Mouse (Mus musculus) inflammation-experienced regulatory T-cells, adult 6 months (primary cell): ENCODE results near the gene Zfp335. TPM values are rescaled to one million over a fixed set of nuclear protein-coding genes. Genes with fewer than 3 reads are reported as not detected.
"Not testable (repeated sequence)": the region's sequence is repeated elsewhere in the genome, so short reads cannot be mapped to it uniquely, and the experiment has no call there.

Experiments used
- ATAC-seq: one replicate; pipeline ENCODE4 v1.8.0; 2017
- polyA plus RNA-seq, 3 experiments: library from polyadenylated mRNA; unstranded; fragments of 100-300 nt; shearing (Covaris generic); gene quantifications; one replicate each; pipeline ENCODE4 v1.2.1; 2017

Gene Zfp335
- polyA plus RNA-seq, 3 experiments from 2014 or later: 6.2 to 7.4 (median 6.8) TPM

- ATAC-seq: no peak
These were observed 18.8 kb downstream of the Zfp335 start for GRCm38 (mm10) chr2:164892696-164893216.

- ATAC-seq: no peak
These were observed 19.5 kb downstream of the Zfp335 start for GRCm38 (mm10) chr2:164891908-164892695.

DNA sequence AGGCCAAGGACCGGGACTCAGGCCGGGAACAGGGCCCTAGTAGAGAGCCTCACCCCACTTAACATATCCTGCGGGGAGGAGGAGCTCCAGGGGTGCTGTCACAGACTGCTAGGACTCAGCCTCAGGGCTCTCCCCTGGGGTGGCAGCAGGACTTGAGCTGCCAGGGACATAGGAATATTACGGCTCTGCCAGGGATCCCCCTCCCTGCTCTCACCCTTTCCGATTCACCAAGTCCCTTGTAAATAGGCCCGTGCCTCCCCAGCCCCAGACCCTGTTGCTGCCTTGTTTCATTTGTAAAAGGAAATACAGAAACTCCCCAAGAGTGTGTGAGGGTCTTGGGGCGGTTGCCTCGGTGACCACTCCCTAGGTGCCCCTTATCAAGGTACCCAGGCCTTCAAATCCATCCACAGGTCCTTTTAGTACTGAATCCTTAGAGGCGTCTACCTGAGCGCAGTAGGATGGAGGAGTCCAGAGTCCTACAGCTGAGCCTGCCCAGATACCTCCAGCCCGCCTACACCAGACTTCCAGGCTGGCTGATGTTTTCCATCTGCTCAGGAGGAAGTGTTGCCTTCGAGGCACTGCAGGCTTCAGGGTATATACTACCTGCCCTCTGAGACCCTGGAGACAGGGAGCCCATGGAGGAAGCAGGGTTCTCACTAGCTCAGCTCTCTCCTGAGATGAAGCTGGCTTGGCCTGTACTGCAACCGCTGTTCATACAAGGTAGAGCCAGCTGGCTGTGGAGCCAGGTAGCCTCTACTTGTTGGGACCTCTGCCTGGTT, 20.3 kb downstream of the Zfp335 start:
- ATAC-seq: no peak

DNA sequence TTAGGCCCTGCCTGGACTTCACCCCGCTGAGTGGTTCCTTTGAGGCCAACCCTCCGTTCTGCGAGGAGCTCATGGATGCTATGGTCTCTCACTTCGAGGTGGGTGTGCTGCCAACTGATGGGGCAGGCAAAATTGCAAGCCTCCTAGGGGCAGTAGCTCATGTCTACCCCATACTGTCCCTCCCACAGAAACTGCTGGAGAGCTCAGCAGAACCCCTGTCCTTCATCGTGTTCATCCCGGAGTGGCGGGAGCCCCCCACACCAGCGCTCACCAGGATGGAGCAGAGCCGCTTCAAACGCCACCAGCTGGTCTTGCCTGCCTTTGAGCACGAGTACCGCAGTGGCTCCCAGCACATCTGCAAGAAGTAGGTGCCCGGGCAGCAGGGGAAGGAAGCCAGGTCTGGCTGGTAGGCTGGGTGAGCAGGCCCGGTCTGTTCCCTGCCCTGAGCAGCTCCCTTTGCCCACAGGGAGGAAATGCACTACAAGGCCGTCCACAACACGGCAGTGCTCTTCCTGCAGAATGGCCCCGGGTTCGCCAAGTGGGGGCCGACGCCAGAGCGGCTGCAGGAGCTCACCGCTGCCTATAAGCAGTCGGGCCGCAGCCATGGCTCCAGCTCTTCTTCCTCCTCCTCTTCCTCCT, 21.0 kb downstream of the Zfp335 start:
- ATAC-seq: no peak

- ATAC-seq: no peak
These were observed 21.6 kb downstream of the Zfp335 start for GRCm38 (mm10) chr2:164889960-164890359.

DNA sequence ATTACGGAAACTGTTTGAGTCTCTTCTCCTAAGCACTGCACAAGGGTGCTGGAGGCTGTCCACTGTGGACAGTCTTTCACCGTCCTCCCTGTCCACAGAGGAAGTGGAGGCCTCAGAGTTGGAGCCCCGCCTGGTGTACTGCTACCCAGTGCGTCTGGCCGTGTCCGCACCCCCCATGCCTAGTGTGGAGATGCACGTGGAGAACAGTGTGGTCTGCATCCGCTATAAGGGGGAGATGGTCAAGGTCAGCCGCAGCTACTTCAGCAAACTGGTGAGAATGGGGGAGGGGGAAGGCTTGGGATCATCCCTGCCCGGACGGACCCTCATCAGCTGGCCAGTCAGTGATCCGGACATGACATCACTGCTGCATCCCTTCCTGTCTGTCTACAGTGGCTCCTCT, 22.6 kb downstream of the Zfp335 start:
- no peak for ATAC-seq

- ATAC-seq: no peak
These were observed 24.9 kb downstream of the Zfp335 start for GRCm38 (mm10) chr2:164886617-164887016.

DNA sequence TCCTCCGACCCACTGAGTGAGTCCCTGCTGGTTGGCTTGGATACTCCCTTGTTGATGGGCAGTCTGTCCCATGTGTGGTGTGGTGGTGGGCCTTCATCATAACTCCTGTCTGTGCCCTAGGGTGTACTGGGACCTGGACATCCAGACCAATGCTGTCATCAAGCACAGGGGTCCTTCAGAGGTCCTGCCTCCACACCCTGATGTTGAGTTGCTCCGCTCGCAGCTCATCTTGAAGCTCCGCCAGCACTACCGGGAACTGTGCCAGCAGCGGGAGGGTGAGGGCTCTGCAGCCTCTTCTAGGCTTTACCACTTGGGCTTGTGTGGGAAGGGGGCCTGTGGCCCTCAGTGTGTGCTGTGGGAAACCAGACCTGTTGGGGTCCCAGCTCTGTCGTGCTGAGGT, 25.8 kb downstream of the Zfp335 start:
- ATAC-seq: no peak

DNA sequence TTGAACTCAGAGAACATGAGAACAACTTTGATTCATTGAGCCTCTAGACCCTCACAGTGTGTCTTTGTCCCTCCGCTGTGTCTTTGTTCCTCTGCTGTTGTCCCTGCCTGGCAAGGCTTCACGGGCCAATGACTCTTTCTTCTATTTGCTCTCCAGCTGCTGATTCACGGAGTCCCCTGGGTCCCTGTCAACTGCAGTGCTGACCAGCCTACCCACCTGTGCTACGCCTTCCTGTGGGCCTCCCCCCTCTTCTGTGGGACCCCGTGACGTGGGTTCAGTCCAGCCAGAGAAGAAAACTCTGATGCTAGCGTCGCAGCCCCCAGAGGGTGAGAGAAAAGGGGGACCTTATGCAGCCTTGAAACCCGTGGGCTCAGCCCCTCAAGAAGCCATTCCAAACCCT, 28.9 kb downstream of the Zfp335 start:
- ATAC-seq: no peak

DNA sequence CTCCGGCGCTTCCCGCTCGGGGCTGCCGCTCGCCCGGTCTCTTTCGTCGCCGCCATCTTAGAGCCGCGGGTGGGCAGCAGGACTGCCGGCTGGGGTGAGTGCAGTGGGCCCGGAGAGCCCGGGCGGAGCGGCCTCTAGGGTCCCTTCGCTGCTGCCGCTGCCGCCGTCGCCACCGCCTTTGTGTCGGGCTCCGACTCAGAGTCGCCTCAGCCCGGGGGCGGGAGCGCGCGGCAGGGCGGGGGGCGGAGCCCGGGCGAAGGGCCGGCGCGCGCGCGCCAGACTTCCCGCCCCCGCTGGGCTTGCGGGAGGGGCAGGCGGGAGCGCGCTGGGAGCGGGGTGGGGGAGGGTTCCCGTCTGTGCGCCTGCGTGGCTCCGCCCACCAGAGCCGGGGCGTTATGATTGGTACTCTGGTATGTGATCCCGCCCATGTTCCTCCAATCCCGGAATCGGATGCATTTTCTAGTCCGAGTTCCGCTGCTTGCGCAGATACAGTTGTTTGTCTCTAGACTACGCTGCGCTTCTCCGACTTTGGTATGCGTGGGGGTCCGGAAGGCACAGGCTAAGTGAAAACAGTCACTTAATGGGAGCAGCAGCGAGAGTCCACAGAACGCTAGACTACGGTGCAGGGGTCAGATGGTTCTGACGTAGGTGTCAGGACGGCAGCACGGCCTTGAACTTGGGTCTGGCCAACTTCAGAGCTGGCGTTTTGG, 31.8 kb downstream of the Zfp335 start:
- peak; percentile 91 for ATAC-seq

DNA sequence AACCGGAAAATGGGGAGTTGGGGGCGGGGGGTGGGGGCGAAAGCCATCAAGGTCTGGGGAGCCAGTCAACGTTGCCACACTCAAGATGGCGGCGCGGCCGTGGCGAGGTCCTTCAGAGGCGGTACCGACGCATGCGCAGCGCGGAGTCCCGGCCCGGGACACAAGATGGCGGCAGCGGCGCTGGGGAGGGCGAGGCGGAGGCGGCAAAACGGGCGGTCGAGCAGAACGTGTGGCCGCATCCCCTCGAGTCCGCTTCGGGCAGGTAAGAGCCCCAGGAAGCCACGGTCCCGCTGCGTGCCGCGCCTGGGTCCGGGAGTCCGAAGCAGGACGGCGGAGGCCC, 32.4 kb downstream of the Zfp335 start, which contains the start of gene Pcif1:
TSS of gene Pcif1 (plus strand) at position 77 of the 340 bp plus-strand sequence.
- peak; percentile 56 for ATAC-seq

DNA sequence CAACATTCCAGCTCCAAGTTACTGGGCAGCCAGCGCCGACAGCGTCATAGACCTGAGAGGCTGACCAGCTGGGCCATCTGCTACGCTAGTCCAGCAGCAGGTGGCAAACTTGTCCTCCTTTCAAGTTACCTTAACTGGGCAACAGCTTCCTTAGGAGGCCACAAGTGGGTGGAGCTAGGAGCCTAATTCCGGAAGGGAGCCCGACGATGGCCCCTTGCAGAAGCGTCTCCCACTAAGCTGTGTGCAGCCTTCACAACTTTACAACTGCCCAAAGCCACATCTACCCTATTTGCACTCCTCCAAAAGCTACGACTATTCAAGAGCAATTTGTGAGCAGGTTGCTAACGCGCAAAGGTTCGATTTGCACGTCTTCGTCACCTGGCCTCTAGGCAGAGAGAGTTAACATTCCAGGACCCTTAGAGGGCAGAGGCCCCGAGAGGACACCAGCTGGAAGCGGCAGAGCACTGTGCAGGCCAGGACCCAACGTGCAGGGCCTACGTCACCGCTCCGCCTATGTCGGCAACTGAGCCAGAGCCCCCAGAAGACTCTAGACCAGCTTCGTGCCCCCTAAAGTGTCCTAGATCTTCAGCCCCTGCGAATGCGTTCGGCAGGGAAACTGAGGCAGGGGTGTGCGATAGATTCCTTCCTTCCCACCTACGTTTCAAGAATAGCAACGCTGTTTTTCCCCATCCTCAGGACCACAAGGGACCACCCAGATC, 32.9 kb downstream of the Zfp335 start:
- ATAC-seq: no peak

GRCm38 (mm10) chr2:164877376-164878215, 34.0 kb downstream of the Zfp335 start:
- not testable (repeated sequence) for ATAC-seq

GRCm38 (mm10) chr2:164875648-164876047, 35.9 kb downstream of the Zfp335 start:
- ATAC-seq: not testable (repeated sequence)

GRCm38 (mm10) chr2:164874239-164874769, 37.3 kb downstream of the Zfp335 start:
- no peak for ATAC-seq

DNA sequence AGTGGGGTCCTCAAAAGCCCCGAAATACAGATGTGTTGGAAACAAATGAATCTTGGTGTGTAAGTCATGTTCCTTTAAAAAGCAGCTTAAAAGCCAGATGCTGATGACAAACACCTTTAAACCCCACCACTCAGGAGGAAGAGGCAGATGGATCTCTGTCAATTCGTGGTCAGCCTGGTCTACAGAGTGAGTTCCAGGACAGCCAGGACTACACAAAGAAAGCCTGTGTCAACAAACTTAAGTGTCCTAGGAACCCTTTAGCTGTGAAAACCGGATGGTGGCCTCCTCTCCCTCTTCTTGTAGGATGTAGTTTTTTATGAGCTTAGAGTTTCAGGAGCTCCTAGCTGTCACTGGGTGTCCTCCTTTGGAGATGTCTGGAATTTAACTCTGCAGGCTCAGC, 37.9 kb downstream of the Zfp335 start:
- no peak for ATAC-seq

DNA sequence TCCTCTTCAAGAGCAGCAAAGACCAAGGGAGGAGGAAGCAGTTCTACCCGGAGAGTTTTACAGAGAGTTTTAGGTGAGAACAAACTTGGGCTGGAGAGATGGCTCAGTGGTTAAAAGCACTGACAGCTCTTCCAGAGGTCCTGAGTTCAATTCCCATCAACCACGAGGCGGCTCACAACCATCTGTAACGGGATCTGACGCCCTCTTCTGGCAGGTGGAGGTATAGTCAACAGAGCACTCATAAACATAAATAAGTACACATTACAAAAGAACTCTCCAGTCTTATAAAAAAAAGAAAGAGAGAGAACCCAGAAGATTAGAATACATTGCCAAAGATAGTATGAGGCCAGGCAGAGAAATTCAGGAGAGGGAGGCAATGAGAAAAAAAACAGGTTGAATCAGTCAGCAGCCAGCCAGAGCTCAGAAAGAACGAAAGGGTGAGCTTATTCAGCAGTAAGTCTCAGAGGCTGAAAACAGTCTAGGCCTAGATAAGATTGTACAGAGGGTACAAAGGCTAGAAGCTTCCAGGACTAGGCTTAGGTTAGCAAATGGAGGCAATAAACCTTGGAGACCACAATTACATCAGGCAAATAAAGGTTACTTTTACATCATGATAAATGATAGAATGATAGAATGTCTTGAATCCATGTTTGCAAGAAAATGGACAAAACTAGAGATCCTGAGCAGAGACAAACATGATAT, 39.8 kb downstream of the Zfp335 start:
- no peak for ATAC-seq

DNA sequence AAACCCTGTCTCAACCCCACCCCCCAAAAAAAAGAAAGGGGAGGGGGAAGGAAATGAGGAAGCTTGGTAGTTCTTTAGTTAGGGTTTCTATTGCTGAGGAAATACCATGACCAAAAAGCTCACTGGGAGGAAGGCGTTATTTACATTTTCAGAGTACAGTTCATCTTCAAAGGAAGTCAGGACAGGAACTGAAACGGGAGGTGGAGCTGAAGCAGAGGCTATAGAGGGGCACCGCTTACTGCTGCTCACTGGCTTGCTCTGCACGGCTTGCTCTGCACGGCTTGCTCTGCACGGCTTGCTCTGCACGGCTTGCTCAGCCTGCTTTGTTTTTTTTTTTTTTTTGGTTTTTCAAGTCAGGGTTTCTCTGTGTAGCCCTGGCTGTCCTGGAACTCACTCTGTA, 43.1 kb downstream of the Zfp335 start:
- peak; percentile 63 for ATAC-seq

- ATAC-seq: no peak
These were observed 44.0 kb downstream of the Zfp335 start for GRCm38 (mm10) chr2:164867566-164867965.
